9 mouse cellular contexts compared by ENCODE assay signal in genomic region chr12:105718616-105719015, GRCm38 (mm10). TPM values are rescaled to one million over a fixed set of nuclear protein-coding genes. Genes with fewer than 3 reads are reported as not detected.
DNase-seq lines count a peak whose midpoint lies in the region; ATAC-seq and TF ChIP-seq lines count a peak whose summit lies in the region.
"Had no signal": no experiment of that assay in that cellular context is flagged by ENCODE, and none has a peak within 500 bp of the region (broad histone marks: within the 10 kb centered on the region; RNA-seq: fewer than 3 reads in every experiment).

No protein-coding gene starts in this region.

- no peak overlapping the region for H3K27ac ChIP-seq in lung, embryonic 14.5 days (ENCODE audit: low read depth)
- no peak overlapping the region for H3K27ac ChIP-seq in embryonic facial prominence, embryonic 13.5 days
- no peak overlapping the region for H3K27ac ChIP-seq in intestine, postnatal 0 days (ENCODE audit: low read depth, low read length)

- no peak for ATAC-seq in lung, embryonic 14.5 days (ENCODE audit: insufficient read depth)
- ATAC-seq in activated CD4-positive, CD25-positive, alpha-beta regulatory T cell, adult 4 months = peak; percentile 46
- no peak for ATAC-seq in embryonic facial prominence, embryonic 13.5 days (ENCODE audit: insufficient number of reproducible peaks, insufficient read depth, low FRiP score, low TSS enrichment, low read depth)
- no peak for ATAC-seq in intestine, postnatal 0 days

- H3K27me3 ChIP-seq in lung, embryonic 14.5 days (ENCODE audit: insufficient read depth, low read length) = no peaks in the 10 kb centered on the region
- no peaks in the 10 kb centered on the region for H3K27me3 ChIP-seq in embryonic facial prominence, embryonic 13.5 days
- no peaks in the 10 kb centered on the region for H3K27me3 ChIP-seq in intestine, postnatal 0 days (replicated peaks; ENCODE audit: control insufficient read depth, insufficient read depth, low read length)

- DNase-seq in lung, embryonic 14.5 days = no peak
- DNase-seq in lung, postnatal 25 days (ENCODE audit: low spot score) = no peak
- peak; percentile 75 for DNase-seq in liver
- DNase-seq in spleen, postnatal 4 days (ENCODE audit: low spot score in 2 of 2) = peak; percentile 34 to 73
- DNase-seq in embryo, embryonic 10.5 days (ENCODE audit: low spot score) = no peak

- H3K4me2 ChIP-seq in lung, embryonic 14.5 days = peak overlapping the region; percentile 29
- H3K4me2 ChIP-seq in embryonic facial prominence, embryonic 13.5 days = peak overlapping the region; percentile 33
- 0 out of 2 replicates have a peak overlapping the region, but pooled peaks have one; percentile 13 for H3K4me2 ChIP-seq in intestine, postnatal 0 days (replicated peaks; ENCODE audit: low read depth)

- H3K36me3 ChIP-seq in lung, embryonic 14.5 days (ENCODE audit: insufficient read depth) = no peaks in the 10 kb centered on the region
- no peaks in the 10 kb centered on the region for H3K36me3 ChIP-seq in embryonic facial prominence, embryonic 13.5 days
- no peaks in the 10 kb centered on the region for H3K36me3 ChIP-seq in intestine, postnatal 0 days (ENCODE audit: control insufficient read depth, insufficient read depth)

- no peak overlapping the region for H3K9ac ChIP-seq in lung, embryonic 14.5 days
- no peak overlapping the region for H3K9ac ChIP-seq in embryonic facial prominence, embryonic 13.5 days
- no peak overlapping the region for H3K9ac ChIP-seq in intestine, postnatal 0 days (ENCODE audit: low read depth, low read length)

- TF ChIP-seq CTCF in lung, embryonic 14.5 days (IDR thresholded peaks at IDR 0.05; ENCODE audit: low read depth) = no peak
- TF ChIP-seq CTCF in intestine, postnatal 0 days (IDR thresholded peaks at IDR 0.05; ENCODE audit: low read depth) = no peak

- H3K4me3 ChIP-seq in lung, embryonic 14.5 days (ENCODE audit: low read depth, low read length) = no peak overlapping the region
- no peak overlapping the region for H3K4me3 ChIP-seq in embryonic facial prominence, embryonic 13.5 days
- H3K4me3 ChIP-seq in intestine, postnatal 0 days (ENCODE audit: low read depth, low read length) = no peak overlapping the region

- WGBS in lung, embryonic 14.5 days = 57% methylated on average over 17 of the region's 17 CpGs
- WGBS in embryonic facial prominence, embryonic 13.5 days = 67% methylated on average over 17 of the region's 17 CpGs
- WGBS in intestine, postnatal 0 days = 61% methylated on average over 17 of the region's 17 CpGs

- no peaks in the 10 kb centered on the region for H3K4me1 ChIP-seq in lung, embryonic 14.5 days (ENCODE audit: insufficient read depth)
- H3K4me1 ChIP-seq in embryonic facial prominence, embryonic 13.5 days = no peaks in the 10 kb centered on the region
- H3K4me1 ChIP-seq in intestine, postnatal 0 days (replicated peaks; ENCODE audit: control insufficient read depth, insufficient read depth, low read length) = no peaks in the 10 kb centered on the region

- no peaks in the 10 kb centered on the region for H3K9me3 ChIP-seq in lung, embryonic 14.5 days (ENCODE audit: low read depth, low read length)
- no peaks in the 10 kb centered on the region for H3K9me3 ChIP-seq in embryonic facial prominence, embryonic 13.5 days
- no peaks in the 10 kb centered on the region for H3K9me3 ChIP-seq in intestine, postnatal 0 days (ENCODE audit: control insufficient read depth)

RNA-seq across cellular contexts. Expression of gene Ak7, which starts 12.8 kb away (rescaled TPM):
- not detected in 2 replicates for polyA plus RNA-seq in lung, embryonic 14.5 days (2014; fragmentation: Nextera tagmentation; extraction: Ambion mirVana)
- polyA plus RNA-seq in activated CD4-positive, CD25-positive, alpha-beta regulatory T cell, adult 4 months (2017; shearing (Covaris generic)) = under 1 TPM; 0.62 to 0.98 TPM
- polyA plus RNA-seq in embryonic facial prominence, embryonic 13.5 days (2015; fragmentation: Nextera tagmentation; extraction: Ambion mirVana) = 0.45 and 0.63 TPM in 2 replicates
- 0.18 and 0.24 TPM in 2 replicates for polyA plus RNA-seq in intestine, postnatal 0 days (2015; fragmentation: Nextera tagmentation; extraction: Ambion mirVana)
- polyA plus RNA-seq: liver, adult 2 months had no signal

RNA-seq across cellular contexts. Expression of gene Atg2b, which starts 33.6 kb away (rescaled TPM):
- 17.1 and 17.7 TPM in 2 replicates for polyA plus RNA-seq in lung, embryonic 14.5 days (2014; fragmentation: Nextera tagmentation; extraction: Ambion mirVana)
- polyA plus RNA-seq in activated CD4-positive, CD25-positive, alpha-beta regulatory T cell, adult 4 months (2017; shearing (Covaris generic)) = 10 to 100 TPM in 1 of 2 experiments, 1 to 10 TPM in 1; 8.9 to 12.8 TPM
- polyA plus RNA-seq in embryonic facial prominence, embryonic 13.5 days (2015; fragmentation: Nextera tagmentation; extraction: Ambion mirVana) = 12.8 and 13.0 TPM in 2 replicates
- polyA plus RNA-seq in intestine, postnatal 0 days (2015; fragmentation: Nextera tagmentation; extraction: Ambion mirVana) = 10.8 and 12.0 TPM in 2 replicates

RNA-seq across cellular contexts. Expression of gene Gskip, which starts 34.0 kb away (rescaled TPM):
- polyA plus RNA-seq in lung, embryonic 14.5 days (2014; fragmentation: Nextera tagmentation; extraction: Ambion mirVana) = 28.4 and 30.6 TPM in 2 replicates
- 10 to 100 TPM; 51.6 to 52.4 TPM for polyA plus RNA-seq in activated CD4-positive, CD25-positive, alpha-beta regulatory T cell, adult 4 months (2017; shearing (Covaris generic))
- polyA plus RNA-seq in embryonic facial prominence, embryonic 13.5 days (2015; fragmentation: Nextera tagmentation; extraction: Ambion mirVana) = 34.2 and 36.7 TPM in 2 replicates
- polyA plus RNA-seq in intestine, postnatal 0 days (2015; fragmentation: Nextera tagmentation; extraction: Ambion mirVana) = 35.0 and 35.6 TPM in 2 replicates

Comparison
In these comparisons a context has a peak if more than half of its experiments do, and no peak if none do; other contexts are left out.
1. DNase-seq: peak in liver (single experiment) and spleen, postnatal 4 days (2 of 2); none in lung, embryonic 14.5 days (single experiment), lung, postnatal 25 days (single experiment) and embryo, embryonic 10.5 days (single experiment).
2. Peak in every context shown above with its lines, with median percentiles within 50 percentile points of each other: H3K4me2 ChIP-seq.